In genomic region chr4:134865789-134866188, GRCm38 (mm10) we compare ENCODE assay signal across 23 mouse cellular contexts. TPM values are rescaled to one million over a fixed set of nuclear protein-coding genes. Genes with fewer than 3 reads are reported as not detected.
DNase-seq lines count a peak whose midpoint lies in the region; ATAC-seq and TF ChIP-seq lines count a peak whose summit lies in the region.
"Had no signal": no experiment of that assay in that cellular context is flagged by ENCODE, and none has a peak within 500 bp of the region (broad histone marks: within the 10 kb centered on the region; RNA-seq: fewer than 3 reads in every experiment).

No protein-coding gene starts in this region.

- no peaks in the 10 kb centered on the region for H3K36me3 ChIP-seq in forebrain, embryonic 11.5 days (ENCODE audit: control insufficient read depth, insufficient read depth, low read length)
- no peaks in the 10 kb centered on the region for H3K36me3 ChIP-seq in forebrain, embryonic 13.5 days (ENCODE audit: poor library complexity, severe bottlenecking)
- H3K36me3 ChIP-seq in lung, embryonic 14.5 days (ENCODE audit: insufficient read depth), result no peaks in the 10 kb centered on the region
- no peaks in the 10 kb centered on the region for H3K36me3 ChIP-seq in limb, embryonic 10.5 days
- H3K36me3 ChIP-seq in liver, postnatal 0 days (replicated peaks; ENCODE audit: insufficient read depth, low read length), result peaks cover 8% of the 10 kb centered on the region; the same call in 1 of the 2 replicates
- H3K36me3 ChIP-seq in neural tube, embryonic 15.5 days, result no peaks in the 10 kb centered on the region
- H3K36me3 ChIP-seq: embryonic facial prominence, embryonic 12.5 days; hindbrain, embryonic 12.5 days; limb, embryonic 15.5 days; midbrain, embryonic 10.5 days had no signal

- WGBS in forebrain, embryonic 11.5 days, result 93% methylated on average over 5 of the region's 5 CpGs
- 92% methylated on average over 5 of the region's 5 CpGs for WGBS in forebrain, embryonic 13.5 days
- 85% methylated on average over 5 of the region's 5 CpGs for WGBS in lung, embryonic 14.5 days
- WGBS in limb, embryonic 10.5 days, result 95% methylated on average over 5 of the region's 5 CpGs
- WGBS in liver, postnatal 0 days (ENCODE audit: insufficient replicate concordance), result 48% methylated on average over 5 of the region's 5 CpGs
- WGBS in neural tube, embryonic 15.5 days, result 95% methylated on average over 5 of the region's 5 CpGs

- no peak overlapping the region for H3K9ac ChIP-seq in forebrain, embryonic 11.5 days (ENCODE audit: low read length)
- no peak overlapping the region for H3K9ac ChIP-seq in forebrain, embryonic 13.5 days
- H3K9ac ChIP-seq in lung, embryonic 14.5 days, result no peak overlapping the region
- H3K9ac ChIP-seq in liver, postnatal 0 days (replicated peaks), result peak overlapping the region; percentile 88
- H3K9ac ChIP-seq in neural tube, embryonic 15.5 days (replicated peaks), result no peak overlapping the region
- H3K9ac ChIP-seq: embryonic facial prominence, embryonic 12.5 days; forebrain, postnatal 0 days; hindbrain, embryonic 12.5 days; limb, embryonic 15.5 days had no signal

- H3K4me1 ChIP-seq in forebrain, embryonic 11.5 days (replicated peaks; ENCODE audit: control insufficient read depth, insufficient read depth, low read length), result no peaks in the 10 kb centered on the region
- no peaks in the 10 kb centered on the region for H3K4me1 ChIP-seq in forebrain, embryonic 13.5 days
- H3K4me1 ChIP-seq in lung, embryonic 14.5 days (ENCODE audit: insufficient read depth), result 0 out of 2 replicates have a peak, but pooled peaks cover 3% of the 10 kb centered on the region
- H3K4me1 ChIP-seq in limb, embryonic 10.5 days, result peaks cover 22% of the 10 kb centered on the region
- peaks cover 20% of the 10 kb centered on the region for H3K4me1 ChIP-seq in liver, postnatal 0 days (ENCODE audit: insufficient read depth)
- H3K4me1 ChIP-seq in neural tube, embryonic 15.5 days, result no peaks in the 10 kb centered on the region

- H3K27me3 ChIP-seq in forebrain, embryonic 11.5 days (ENCODE audit: control insufficient read depth, insufficient read depth, low read length), result peaks cover 13% of the 10 kb centered on the region
- peaks cover 32% of the 10 kb centered on the region for H3K27me3 ChIP-seq in forebrain, embryonic 13.5 days
- peaks cover 22% of the 10 kb centered on the region for H3K27me3 ChIP-seq in lung, embryonic 14.5 days (ENCODE audit: insufficient read depth, low read length)
- peaks cover 37% of the 10 kb centered on the region for H3K27me3 ChIP-seq in limb, embryonic 10.5 days (ENCODE audit: low read depth, poor library complexity, severe bottlenecking)
- H3K27me3 ChIP-seq in liver, postnatal 0 days (ENCODE audit: insufficient read depth, low read length), result peaks cover 4% of the 10 kb centered on the region
- H3K27me3 ChIP-seq in neural tube, embryonic 15.5 days (replicated peaks), result peaks cover 31% of the 10 kb centered on the region

- H3K27ac ChIP-seq in forebrain, embryonic 11.5 days (ENCODE audit: low read depth, low read length), result no peak overlapping the region
- no peak overlapping the region for H3K27ac ChIP-seq in forebrain, embryonic 13.5 days
- no peak overlapping the region for H3K27ac ChIP-seq in lung, embryonic 14.5 days (ENCODE audit: low read depth)
- H3K27ac ChIP-seq in limb, embryonic 10.5 days, result no peak overlapping the region
- peak overlapping the region; percentile 92 for H3K27ac ChIP-seq in liver, postnatal 0 days (ENCODE audit: low read depth)
- no peak overlapping the region for H3K27ac ChIP-seq in neural tube, embryonic 15.5 days (replicated peaks)
- H3K27ac ChIP-seq: embryonic facial prominence, embryonic 12.5 days; hindbrain, embryonic 12.5 days; left cerebral cortex, adult 2 months; limb, embryonic 15.5 days; midbrain, embryonic 10.5 days had no signal

- ATAC-seq in forebrain, embryonic 11.5 days (replicated peaks; ENCODE audit: low FRiP score), result no peak
- no peak for ATAC-seq in forebrain, embryonic 13.5 days
- no peak for ATAC-seq in lung, embryonic 14.5 days (ENCODE audit: insufficient read depth)
- ATAC-seq in liver, postnatal 0 days, result no peak
- no peak for ATAC-seq in neural tube, embryonic 15.5 days (ENCODE audit: low FRiP score)
- ATAC-seq: CD4-positive, CD25-positive, alpha-beta regulatory T cell, adult 4 months; forebrain, postnatal 0 days; intestine, postnatal 0 days had no signal

- TF ChIP-seq CTCF in lung, embryonic 14.5 days (IDR thresholded peaks at IDR 0.05; ENCODE audit: low read depth), result no peak
- TF ChIP-seq CTCF in liver, postnatal 0 days (IDR thresholded peaks at IDR 0.05; ENCODE audit: low read depth), result no peak

- no peaks in the 10 kb centered on the region for H3K9me3 ChIP-seq in forebrain, embryonic 11.5 days (ENCODE audit: control insufficient read depth, low read length)
- no peaks in the 10 kb centered on the region for H3K9me3 ChIP-seq in forebrain, embryonic 13.5 days (replicated peaks)
- H3K9me3 ChIP-seq in lung, embryonic 14.5 days (ENCODE audit: low read depth, low read length), result no peaks in the 10 kb centered on the region
- H3K9me3 ChIP-seq in limb, embryonic 10.5 days (replicated peaks), result no peaks in the 10 kb centered on the region
- H3K9me3 ChIP-seq in liver, postnatal 0 days (ENCODE audit: low read length), result no peaks in the 10 kb centered on the region
- no peaks in the 10 kb centered on the region for H3K9me3 ChIP-seq in neural tube, embryonic 15.5 days (replicated peaks)
- H3K9me3 ChIP-seq: embryonic facial prominence, embryonic 12.5 days; hindbrain, embryonic 12.5 days; limb, embryonic 15.5 days; midbrain, embryonic 10.5 days had no signal

- TF ChIP-seq EP300 in liver, postnatal 0 days (IDR thresholded peaks at IDR 0.05; ENCODE audit: low read depth), result no peak

- H3K4me3 ChIP-seq in forebrain, embryonic 11.5 days (ENCODE audit: low read depth, low read length), result no peak overlapping the region
- no peak overlapping the region for H3K4me3 ChIP-seq in forebrain, embryonic 13.5 days
- H3K4me3 ChIP-seq in lung, embryonic 14.5 days (ENCODE audit: low read depth, low read length), result peak overlapping the region; percentile 9; the same call in 1 of the 2 replicates
- 0 out of 2 replicates have a peak overlapping the region, but pooled peaks have one; percentile 20 for H3K4me3 ChIP-seq in limb, embryonic 10.5 days
- peak overlapping the region; percentile 61 for H3K4me3 ChIP-seq in liver, postnatal 0 days (ENCODE audit: low read depth, low read length)
- no peak overlapping the region for H3K4me3 ChIP-seq in neural tube, embryonic 15.5 days (replicated peaks)
- H3K4me3 ChIP-seq: embryonic facial prominence, embryonic 12.5 days; hindbrain, embryonic 12.5 days; left cerebral cortex, adult 2 months; limb, embryonic 15.5 days; midbrain, embryonic 10.5 days had no signal

- H3K4me2 ChIP-seq in forebrain, embryonic 11.5 days (ENCODE audit: low read depth, low read length, severe bottlenecking), result no peak overlapping the region
- H3K4me2 ChIP-seq in forebrain, embryonic 13.5 days, result no peak overlapping the region
- no peak overlapping the region; the same call in 1 of the 2 replicates for H3K4me2 ChIP-seq in lung, embryonic 14.5 days
- peak overlapping the region; percentile 76 for H3K4me2 ChIP-seq in liver, postnatal 0 days (ENCODE audit: low read depth, low read length)
- no peak overlapping the region for H3K4me2 ChIP-seq in neural tube, embryonic 15.5 days
- H3K4me2 ChIP-seq: embryonic facial prominence, embryonic 12.5 days; hindbrain, embryonic 12.5 days; limb, embryonic 15.5 days had no signal

- peak; percentile 14 for DNase-seq in forebrain, embryonic 11.5 days (ENCODE audit: low spot score)
- DNase-seq in lung, embryonic 14.5 days, result no peak
- no peak for DNase-seq in lung, adult 18-20 months
- DNase-seq in limb, embryonic 10.5 days (ENCODE audit: low spot score), result no peak
- DNase-seq in liver, postnatal 0 days, result peak; percentile 11
- DNase-seq: adrenal gland, adult 8-10 months; cerebellum, adult 18-20 months; cerebellum, postnatal 14 days; forebrain, postnatal 0 days; gastrocnemius, postnatal 14 days; heart, adult 18-20 months; lung, postnatal 10 days had no signal

RNA-seq across cellular contexts. Expression of gene Rhd, which starts 1.5 kb away (rescaled TPM):
- 15.9 and 21.6 TPM in 2 replicates for polyA plus RNA-seq in forebrain, embryonic 11.5 days (2014; fragmentation: Nextera tagmentation; extraction: Ambion mirVana)
- 1.5 TPM in 2 replicates for polyA plus RNA-seq in forebrain, embryonic 13.5 days (2015; fragmentation: Nextera tagmentation; extraction: Ambion mirVana)
- 1.6 and 1.7 TPM in 2 replicates for polyA plus RNA-seq in lung, embryonic 14.5 days (2014; fragmentation: Nextera tagmentation; extraction: Ambion mirVana)
- 9.7 and 9.8 TPM in 2 replicates for polyA plus RNA-seq in limb, embryonic 10.5 days (2016; fragmentation: Nextera tagmentation; extraction: Ambion mirVana)
- 207 and 214 TPM in 2 replicates for polyA plus RNA-seq in liver, postnatal 0 days (2015; fragmentation: Nextera tagmentation; extraction: Ambion mirVana)
- 1.6 and 1.9 TPM in 2 replicates for polyA plus RNA-seq in neural tube, embryonic 15.5 days (2015; fragmentation: Nextera tagmentation; extraction: Ambion mirVana)
- polyA plus RNA-seq: large intestine, adult 2 months; small intestine, adult 2 months had no signal

RNA-seq across cellular contexts. Expression of gene Maco1, which starts 12.6 kb away (rescaled TPM):
- polyA plus RNA-seq in forebrain, embryonic 11.5 days (2014; fragmentation: Nextera tagmentation; extraction: Ambion mirVana), result 43.2 and 47.5 TPM in 2 replicates
- polyA plus RNA-seq in forebrain, embryonic 13.5 days (2015; fragmentation: Nextera tagmentation; extraction: Ambion mirVana), result 91.3 and 91.8 TPM in 2 replicates
- 34.4 and 36.5 TPM in 2 replicates for polyA plus RNA-seq in lung, embryonic 14.5 days (2014; fragmentation: Nextera tagmentation; extraction: Ambion mirVana)
- polyA plus RNA-seq in limb, embryonic 10.5 days (2016; fragmentation: Nextera tagmentation; extraction: Ambion mirVana), result 38.1 and 48.2 TPM in 2 replicates
- polyA plus RNA-seq in liver, postnatal 0 days (2015; fragmentation: Nextera tagmentation; extraction: Ambion mirVana), result 13.6 and 14.6 TPM in 2 replicates
- polyA plus RNA-seq in neural tube, embryonic 15.5 days (2015; fragmentation: Nextera tagmentation; extraction: Ambion mirVana), result 78.0 and 91.9 TPM in 2 replicates

RNA-seq across cellular contexts. Expression of gene Tmem50a, which starts 49.0 kb away (rescaled TPM):
- polyA plus RNA-seq in forebrain, embryonic 11.5 days (2014; fragmentation: Nextera tagmentation; extraction: Ambion mirVana), result 114 and 117 TPM in 2 replicates
- polyA plus RNA-seq in forebrain, embryonic 13.5 days (2015; fragmentation: Nextera tagmentation; extraction: Ambion mirVana), result 161 and 176 TPM in 2 replicates
- polyA plus RNA-seq in lung, embryonic 14.5 days (2014; fragmentation: Nextera tagmentation; extraction: Ambion mirVana), result 151 and 155 TPM in 2 replicates
- polyA plus RNA-seq in limb, embryonic 10.5 days (2016; fragmentation: Nextera tagmentation; extraction: Ambion mirVana), result 129 and 133 TPM in 2 replicates
- 87.6 and 88.5 TPM in 2 replicates for polyA plus RNA-seq in liver, postnatal 0 days (2015; fragmentation: Nextera tagmentation; extraction: Ambion mirVana)
- polyA plus RNA-seq in neural tube, embryonic 15.5 days (2015; fragmentation: Nextera tagmentation; extraction: Ambion mirVana), result 198 and 218 TPM in 2 replicates

RNA-seq across cellular contexts. Expression of gene Rsrp1, which starts 57.6 kb away (rescaled TPM):
- polyA plus RNA-seq in forebrain, embryonic 11.5 days (2014; fragmentation: Nextera tagmentation; extraction: Ambion mirVana), result 332 and 356 TPM in 2 replicates
- polyA plus RNA-seq in forebrain, embryonic 13.5 days (2015; fragmentation: Nextera tagmentation; extraction: Ambion mirVana), result 474 and 488 TPM in 2 replicates
- 341 and 344 TPM in 2 replicates for polyA plus RNA-seq in lung, embryonic 14.5 days (2014; fragmentation: Nextera tagmentation; extraction: Ambion mirVana)
- 299 and 383 TPM in 2 replicates for polyA plus RNA-seq in limb, embryonic 10.5 days (2016; fragmentation: Nextera tagmentation; extraction: Ambion mirVana)
- 185 and 225 TPM in 2 replicates for polyA plus RNA-seq in liver, postnatal 0 days (2015; fragmentation: Nextera tagmentation; extraction: Ambion mirVana)
- polyA plus RNA-seq in neural tube, embryonic 15.5 days (2015; fragmentation: Nextera tagmentation; extraction: Ambion mirVana), result 460 and 502 TPM in 2 replicates

Comparison
In these comparisons a context has a peak if more than half of its experiments do, and no peak if none do; other contexts are left out.
1. DNase-seq: peak in forebrain, embryonic 11.5 days (single experiment) and liver, postnatal 0 days (single experiment); none in lung, embryonic 14.5 days (single experiment), lung, adult 18-20 months (0 of 2) and limb, embryonic 10.5 days (single experiment).
2. H3K4me3 ChIP-seq: peak in lung, embryonic 14.5 days (single experiment), limb, embryonic 10.5 days (single experiment) and liver, postnatal 0 days (single experiment); none in forebrain, embryonic 11.5 days (single experiment), forebrain, embryonic 13.5 days (single experiment) and neural tube, embryonic 15.5 days (single experiment).